Mouse (Mus musculus) intestine, postnatal 0 days (tissue): ENCODE results near the gene Itgb4. TPM values are rescaled to one million over a fixed set of nuclear protein-coding genes. Genes with fewer than 3 reads are reported as not detected.

Source experiments
- ATAC-seq: fragments of 200-750 bp; cut with Nextera tagmentation; 2 replicates; pipeline ENCODE4 v1.8.0; 2017; ENCODE audit warnings: mild to moderate bottlenecking, moderate TSS enrichment, moderate library complexity
- H3K27ac ChIP-seq: fragments of 300-500 bp; sonication (generic); 2 replicates; pipeline ENCODE4 v1.5.1; 2014; ENCODE audit warnings: mild to moderate bottlenecking, low read depth, low read length, moderate library complexity
- H3K27me3 ChIP-seq: fragments of 300-500 bp; sonication (generic); replicated peaks from 2 replicates; pipeline ENCODE4 v1.6.1; 2014; ENCODE audit warnings: low read length, mixed read lengths; ENCODE audit not compliant: control insufficient read depth, insufficient read depth
- H3K36me3 ChIP-seq: fragments of 300-500 bp; sonication (generic); 2 replicates; pipeline ENCODE4 v1.6.1; 2014; ENCODE audit warnings: mild to moderate bottlenecking, moderate library complexity; ENCODE audit not compliant: control insufficient read depth, insufficient read depth
- H3K4me1 ChIP-seq: fragments of 300-500 bp; sonication (generic); replicated peaks from 2 replicates; pipeline ENCODE4 v1.6.1; 2014; ENCODE audit warnings: antibody characterized with exemption, low read length, mixed read lengths; ENCODE audit not compliant: control insufficient read depth, insufficient read depth
- H3K4me2 ChIP-seq: fragments of 300-500 bp; sonication (generic); replicated peaks from 2 replicates; pipeline ENCODE4 v1.6.1; 2014; ENCODE audit warnings: low read depth, mild to moderate bottlenecking, moderate library complexity
- H3K4me3 ChIP-seq: fragments of 300-500 bp; sonication (generic); 2 replicates; pipeline ENCODE4 v1.5.1; 2014; ENCODE audit warnings: low read depth, low read length
- H3K9ac ChIP-seq: fragments of 300-500 bp; sonication (generic); 2 replicates; pipeline ENCODE4 v1.6.1; 2014; ENCODE audit warnings: mild to moderate bottlenecking, low read depth, low read length
- H3K9me3 ChIP-seq: fragments of 300-500 bp; sonication (generic); 2 replicates; pipeline ENCODE4 v1.6.1; 2016; ENCODE audit warnings: mixed run types; ENCODE audit not compliant: control insufficient read depth
- CTCF ChIP-seq: sonication (generic); IDR thresholded peaks from 2 replicates; pipeline ENCODE4 v1.5.1; 2016; ENCODE audit warnings: low read depth, mild to moderate bottlenecking, control low read depth, antibody characterized with exemption, moderate library complexity
- WGBS: fragments of 180-500 bp; shearing (Covaris S2); extraction: QIAGEN DNeasy Blood & Tissue Kit; methylation state at CpG from one replicate; pipeline ENCODE4 v1.1.7; 2014; 5-methylcytosine and 5-hydroxymethylcytosine counted together
- polyA plus RNA-seq: library from polyadenylated mRNA; unstranded; fragments of >200 nt; fragmentation: Nextera tagmentation; extraction: Ambion mirVana; gene quantifications from 2 replicates; pipeline ENCODE4 v1.2.1, GENCODE M21; 2015

The Itgb4 gene
- polyA plus RNA-seq, 1 experiment from 2014 or later, result 16.6 TPM

DNA sequence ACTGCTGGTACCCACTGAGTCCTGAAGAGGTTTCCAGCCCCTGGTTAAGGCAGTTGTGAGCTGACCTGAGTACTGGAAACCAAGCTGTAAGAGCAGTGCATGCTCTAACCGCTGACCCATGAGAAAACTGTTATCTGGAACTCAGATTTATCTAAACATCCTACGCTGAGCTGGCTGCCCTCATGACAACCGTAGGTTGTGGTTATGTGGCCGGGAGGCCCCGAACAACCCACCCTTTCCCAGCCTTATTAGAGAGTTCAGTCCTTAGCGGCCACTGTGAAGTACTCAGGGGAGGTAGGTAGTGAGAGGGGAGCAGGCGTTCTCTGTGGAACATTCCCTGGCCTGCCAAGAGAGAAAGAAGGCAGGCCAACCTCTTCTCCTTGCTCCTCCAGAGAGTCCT, 24.5 kb downstream of the Itgb4 start:
- H3K4me2 ChIP-seq, result no peak overlapping the region
- peaks cover 11% of the 10 kb centered on the region; the same call in 1 of the 2 replicates for H3K36me3 ChIP-seq
- 62% methylated on average over 7 of the region's 7 CpGs for WGBS
- H3K27me3 ChIP-seq, result no peaks in the 10 kb centered on the region
- TF ChIP-seq CTCF, result no peak
- H3K27ac ChIP-seq, result no peak overlapping the region
- H3K4me3 ChIP-seq, result no peak overlapping the region
- ATAC-seq, result no peak
- H3K4me1 ChIP-seq, result no peaks in the 10 kb centered on the region
- no peaks in the 10 kb centered on the region for H3K9me3 ChIP-seq
- no peak overlapping the region for H3K9ac ChIP-seq

- no peak overlapping the region for H3K9ac ChIP-seq
- WGBS, result 17% methylated on average over 14 of the region's 14 CpGs
Measured at GRCm38 (mm10) chr11:115999538-116000143, 25.1 kb downstream of the Itgb4 start.

GRCm38 (mm10) chr11:116000607-116001006, 26.1 kb downstream of the Itgb4 start:
- TF ChIP-seq CTCF, result no peak
- WGBS, result 72% methylated on average over 10 of the region's 10 CpGs
- Histone ChIP-seq H3K4me2 (no peak overlapping the region), H3K9ac (no peak overlapping the region), H3K27me3 (no peaks in the 10 kb centered on the region), H3K36me3 (peaks cover 11% of the 10 kb centered on the region; the same call in 1 of the 2 replicates), H3K27ac (no peak overlapping the region), H3K4me3 (no peak overlapping the region), H3K4me1 (peaks cover 6% of the 10 kb centered on the region; the same call in 1 of the 2 replicates), H3K9me3 (no peaks in the 10 kb centered on the region)
- no peak for ATAC-seq

More at GRCm38 (mm10) chr11:115999538-116000143, 25.1 kb downstream of the Itgb4 start:
- H3K4me2 ChIP-seq, result no peak overlapping the region
- peaks cover 11% of the 10 kb centered on the region; the same call in 1 of the 2 replicates for H3K36me3 ChIP-seq
- ATAC-seq, result no peak
- H3K27me3 ChIP-seq, result no peaks in the 10 kb centered on the region
- no peaks in the 10 kb centered on the region for H3K9me3 ChIP-seq
- H3K4me3 ChIP-seq, result no peak overlapping the region
- no peak overlapping the region for H3K27ac ChIP-seq
- H3K4me1 ChIP-seq, result no peaks in the 10 kb centered on the region
- peak; percentile 78 for TF ChIP-seq CTCF

DNA sequence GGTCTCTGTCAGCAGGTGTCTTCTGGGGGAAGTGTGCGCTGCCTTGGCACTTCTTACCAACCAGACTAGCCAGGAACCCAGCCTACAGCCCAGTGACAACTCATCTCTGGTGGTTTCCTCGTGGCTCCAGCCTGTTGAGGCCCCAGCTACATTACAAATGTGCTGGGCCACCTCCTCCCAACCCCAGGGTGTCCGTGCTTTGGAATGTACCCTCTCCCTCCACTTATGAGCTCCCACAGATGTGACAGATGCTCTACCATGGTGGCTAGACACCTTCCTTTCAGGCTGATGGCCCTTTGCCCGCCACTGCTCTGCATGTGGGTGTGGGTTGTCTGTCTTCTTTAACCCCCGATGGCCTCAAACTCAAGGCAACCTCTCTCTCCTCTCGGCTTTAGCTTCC, 27.2 kb downstream of the Itgb4 start:
- H3K27ac ChIP-seq, result no peak overlapping the region
- peaks cover 11% of the 10 kb centered on the region; the same call in 1 of the 2 replicates for H3K4me1 ChIP-seq
- H3K36me3 ChIP-seq, result peaks cover 13% of the 10 kb centered on the region; the same call in 1 of the 2 replicates
- no peaks in the 10 kb centered on the region for H3K9me3 ChIP-seq
- no peak for TF ChIP-seq CTCF
- no peak overlapping the region for H3K4me3 ChIP-seq
- no peak overlapping the region for H3K9ac ChIP-seq
- no peak overlapping the region for H3K4me2 ChIP-seq
- no peaks in the 10 kb centered on the region for H3K27me3 ChIP-seq
- whole genome bisulfite sequencing, result 78% methylated on average over 6 of the region's 6 CpGs
- no peak for ATAC-seq

GRCm38 (mm10) chr11:116002894-116003293, 28.4 kb downstream of the Itgb4 start:
- H3K36me3 ChIP-seq, result peaks cover 24% of the 10 kb centered on the region; the same call in 1 of the 2 replicates
- peak; percentile 45 for TF ChIP-seq CTCF
- peaks cover 11% of the 10 kb centered on the region; the same call in 1 of the 2 replicates for H3K4me1 ChIP-seq
- no peak overlapping the region for H3K4me3 ChIP-seq
- no peak overlapping the region for H3K9ac ChIP-seq
- H3K4me2 ChIP-seq, result no peak overlapping the region
- 84% methylated on average over 3 of the region's 3 CpGs for WGBS
- H3K27ac ChIP-seq, result no peak overlapping the region
- H3K27me3 ChIP-seq, result no peaks in the 10 kb centered on the region
- no peaks in the 10 kb centered on the region for H3K9me3 ChIP-seq
- ATAC-seq, result no peak

GRCm38 (mm10) chr11:116004186-116004823, 29.8 kb downstream of the Itgb4 start:
- 27% methylated on average over 8 of the region's 8 CpGs for WGBS
- peak overlapping the region; percentile 65 for H3K4me2 ChIP-seq
- H3K4me1 ChIP-seq, result peaks cover 11% of the 10 kb centered on the region; the same call in 1 of the 2 replicates
- H3K9ac ChIP-seq, result peak overlapping the region; percentile 40
- no peak for ATAC-seq
- TF ChIP-seq CTCF, result no peak
- H3K27me3 ChIP-seq, result no peaks in the 10 kb centered on the region
- H3K4me3 ChIP-seq, result peak overlapping the region; percentile 21
- H3K27ac ChIP-seq, result peak overlapping the region; percentile 95
- no peaks in the 10 kb centered on the region for H3K9me3 ChIP-seq
- peaks cover 39% of the 10 kb centered on the region; the same call in 1 of the 2 replicates for H3K36me3 ChIP-seq
